Mouse (Mus musculus) cortical plate, adult 2 months (tissue): ENCODE data around the gene Hspa1b.

ENCODE experiments used
- CTCF ChIP-seq: fragments of 200-500 bp; IDR thresholded peaks from 2 replicates; pipeline ENCODE4 v1.5.1; 2011; ENCODE audit warnings: mild to moderate bottlenecking, control low read depth, low read length; ENCODE audit not compliant: insufficient read depth; ENCODE audit errors: extremely low read depth
- POLR2A ChIP-seq: fragments of 200-500 bp; IDR thresholded peaks from 2 replicates; pipeline ENCODE4 v1.6.1; 2011; ENCODE audit warnings: mild to moderate bottlenecking, low read length, control low read depth; ENCODE audit not compliant: insufficient read depth; ENCODE audit errors: extremely low read depth

GRCm38 (mm10) chr17:34941344-34942041, 17.5 kb downstream of the Hspa1b start:
- TF ChIP-seq CTCF (no peak), POLR2A (no peak)
